Mouse (Mus musculus) hematopoietic stem cell, adult 5-6 weeks (primary cell): ENCODE data around the gene H2-T24. TPM values are rescaled to one million over a fixed set of nuclear protein-coding genes. Genes with fewer than 3 reads are reported as not detected.
"Not testable (repeated sequence)": the region's sequence is repeated elsewhere in the genome, so short reads cannot be mapped to it uniquely, and the experiment has no call there.

Experiments used
- ATAC-seq, 2 experiments: fragments of 125-278 bp in 1 of 2; replicated peaks in 1 of 2; 2 replicates each; pipeline ENCODE4 v1.8.0; 2016 to 2017; ENCODE audit warnings: inconsistent platforms in 2 of 2, mild to moderate bottlenecking in 2 of 2, moderate number of reproducible peaks in 2 of 2, low read depth in 1 of 2, moderate TSS enrichment in 1 of 2; ENCODE audit not compliant: low FRiP score in 2 of 2, poor library complexity in 2 of 2, severe bottlenecking in 2 of 2, insufficient read depth in 1 of 2, low TSS enrichment in 1 of 2
- total RNA-seq: library from RNA; stranded (forward); fragments of 172-1452, 232-1000 nt; gene quantifications from 2 replicates; pipeline ENCODE4 v1.2.3, GENCODE M21; 2017

H2-T24 gene
- total RNA-seq, 1 experiment from 2014 or later: 16.8 TPM

DNA sequence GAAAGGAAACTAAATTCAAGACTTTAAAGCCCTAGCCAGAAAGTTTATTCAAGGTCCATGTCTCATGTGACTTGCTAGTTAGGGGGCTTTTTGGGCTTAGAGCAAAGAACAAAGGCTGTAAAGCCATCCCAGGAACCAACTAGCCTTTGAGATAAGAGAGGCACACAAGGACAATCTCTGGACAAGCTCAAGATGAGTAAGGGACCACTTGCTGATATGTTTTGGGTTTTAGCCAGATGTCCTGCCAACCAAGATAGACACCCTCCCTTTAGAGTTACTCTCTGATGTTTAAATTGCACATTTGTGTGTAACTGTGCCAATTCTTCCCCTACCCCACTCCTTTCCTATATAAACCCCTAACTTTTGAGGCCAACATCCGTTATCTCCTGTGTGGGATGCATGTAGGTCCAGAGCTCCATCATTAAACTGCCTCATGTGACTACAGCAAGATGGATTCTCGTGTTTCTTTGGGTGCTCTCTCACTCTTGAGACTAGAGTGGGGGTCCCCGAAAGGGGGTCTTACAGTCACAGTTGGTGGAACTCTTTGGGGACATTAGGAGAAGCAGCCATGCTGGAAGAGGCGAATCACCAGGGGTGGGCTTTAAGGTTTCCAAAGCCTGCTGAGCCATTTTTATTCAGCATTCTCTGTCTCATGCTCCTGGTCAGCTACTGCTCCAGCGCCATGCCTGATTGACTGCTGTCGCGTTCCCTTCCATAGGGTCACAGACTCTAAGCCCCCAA, 8.7 kb upstream of the H2-T24 start:
- ATAC-seq: no peak

- no peak for ATAC-seq
These were observed 7.3 kb upstream of the H2-T24 start for GRCm38 (mm10) chr17:36027663-36028062.

- ATAC-seq: no peak
These were observed 5.5 kb upstream of the H2-T24 start for GRCm38 (mm10) chr17:36025901-36026300.

- ATAC-seq: no peak
These were observed 4.8 kb upstream of the H2-T24 start for GRCm38 (mm10) chr17:36025197-36025596.

DNA sequence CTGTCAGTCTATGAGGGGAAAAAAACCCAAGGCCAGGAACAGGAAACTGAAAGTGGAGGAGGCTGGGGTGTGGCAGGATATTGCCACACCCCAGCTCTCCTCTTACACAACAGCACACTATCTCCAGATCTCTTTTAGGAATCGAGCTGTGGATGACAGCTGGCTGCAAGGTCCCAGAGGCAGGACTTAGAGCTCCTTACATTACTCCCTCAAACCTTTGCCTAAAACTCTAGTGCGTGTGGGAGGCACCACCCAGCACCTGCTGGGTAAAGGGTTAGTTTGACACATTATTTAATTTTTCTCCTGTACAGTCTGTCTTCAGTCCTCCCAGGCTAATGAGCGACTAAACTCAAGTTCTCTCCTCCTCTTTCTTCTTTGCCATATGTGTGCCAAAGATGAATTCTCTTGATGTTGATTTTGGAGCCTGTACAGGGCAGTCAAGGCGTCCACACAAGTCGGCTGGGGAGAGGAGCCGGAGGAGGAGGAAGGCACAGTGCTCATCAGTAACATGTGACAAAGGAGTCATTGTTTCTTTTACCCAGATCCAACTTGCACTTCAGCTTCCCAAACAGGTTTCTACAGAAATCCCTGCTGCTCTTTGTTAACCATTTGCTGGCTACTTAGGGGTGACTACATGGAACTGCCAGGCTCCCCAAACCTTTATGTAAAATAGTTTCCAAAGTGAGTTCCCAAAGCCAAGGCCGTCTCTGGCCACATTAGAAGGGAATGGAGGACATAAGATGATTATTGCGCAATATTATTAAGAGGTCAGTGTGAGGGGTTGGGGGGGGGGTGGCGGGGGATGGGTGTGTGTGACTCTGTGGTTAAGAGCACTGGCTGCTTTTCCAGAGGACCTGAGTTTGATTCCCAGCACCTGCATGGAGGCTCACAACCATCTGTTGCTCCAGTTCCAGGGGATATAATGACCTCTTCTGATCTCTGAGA, 3.6 kb upstream of the H2-T24 start:
- ATAC-seq: peak; percentile 20 to 37; a peak in 2 of 4 replicates

GRCm38 (mm10) chr17:36022922-36023321, 2.6 kb upstream of the H2-T24 start:
- ATAC-seq: no peak

GRCm38 (mm10) chr17:36022098-36022497, 1.7 kb upstream of the H2-T24 start:
- no peak for ATAC-seq

DNA sequence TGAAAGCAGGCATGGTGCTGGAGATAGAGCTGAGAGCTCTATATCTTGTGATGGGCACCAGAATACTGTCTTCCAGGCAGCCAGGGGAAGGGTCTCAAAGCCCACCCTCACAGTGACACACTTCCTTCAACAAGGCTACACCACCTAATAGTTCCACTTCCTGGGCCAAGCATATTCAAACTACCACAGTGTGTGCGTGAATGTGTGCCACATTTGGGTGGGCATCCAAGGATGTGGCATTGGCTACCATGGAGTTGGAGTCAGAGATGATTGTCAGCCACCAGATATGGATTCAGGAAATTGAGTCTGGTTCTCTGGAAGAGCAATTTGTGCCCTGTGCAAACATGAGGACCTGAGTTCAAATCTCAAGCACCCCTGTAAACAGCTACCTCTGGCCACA, 949 bp upstream of the H2-T24 start:
- no peak for ATAC-seq

DNA sequence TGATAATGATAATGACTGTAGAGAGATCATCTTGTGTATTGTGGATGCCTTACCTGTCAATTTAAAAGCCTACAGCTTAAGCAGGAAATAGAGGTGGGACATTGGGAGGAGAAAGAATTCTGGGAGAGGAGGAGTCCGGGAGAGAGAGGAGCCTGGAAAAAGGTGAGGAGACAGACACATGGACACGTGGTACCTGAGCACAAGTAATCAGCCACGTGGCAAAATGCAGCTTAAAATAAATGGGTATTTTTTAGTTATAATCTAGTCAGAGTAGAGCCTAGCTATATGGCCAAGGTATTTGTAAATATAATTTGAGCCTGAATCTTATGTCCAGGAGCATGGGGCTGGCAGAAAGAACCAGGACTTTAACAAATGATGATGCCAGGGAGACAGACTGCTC, 841 bp downstream of the H2-T24 start:
- no peak for ATAC-seq

DNA sequence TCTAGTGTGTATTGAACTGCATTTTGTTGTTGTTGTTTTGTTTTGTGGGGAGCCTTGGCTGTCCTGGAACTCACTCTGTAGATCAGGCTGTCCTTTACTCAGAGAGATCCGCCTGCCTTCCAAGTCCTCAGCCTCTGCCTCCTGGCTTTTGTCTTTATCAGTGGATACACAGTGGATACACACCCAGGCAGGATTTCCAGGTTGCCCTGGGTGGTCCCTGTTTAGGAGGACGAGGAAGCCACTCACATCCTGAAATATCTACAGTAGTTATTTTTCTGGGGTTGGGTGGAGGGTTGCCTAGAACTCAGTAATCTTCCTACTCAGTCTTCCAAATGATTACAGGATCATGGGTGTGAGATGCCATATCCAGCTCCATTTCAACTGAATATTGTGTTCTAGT, 1.4 kb downstream of the H2-T24 start:
- no peak for ATAC-seq

DNA sequence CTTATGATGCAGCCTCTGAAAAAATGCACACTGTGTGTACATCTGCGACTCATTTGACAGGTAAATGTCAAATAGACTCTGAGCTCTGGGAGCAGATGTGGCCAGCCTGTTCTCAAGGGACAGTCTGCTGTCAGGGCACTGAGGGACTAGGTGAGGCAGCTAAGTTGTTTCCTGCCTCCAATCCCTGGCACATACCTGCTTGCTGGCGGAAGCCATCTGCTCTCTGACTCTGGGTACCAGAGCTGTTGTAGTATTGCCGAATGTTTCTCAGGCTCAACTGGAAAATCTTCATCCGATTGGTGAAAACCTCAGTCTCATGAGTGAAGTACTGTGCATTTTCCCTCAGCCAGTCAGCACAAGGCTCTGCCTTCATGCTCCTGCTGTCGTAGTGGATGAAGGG, 3.3 kb downstream of the H2-T24 start:
- no peak for ATAC-seq

- no peak for ATAC-seq
These were observed 5.4 kb downstream of the H2-T24 start for GRCm38 (mm10) chr17:36014977-36015376.

DNA sequence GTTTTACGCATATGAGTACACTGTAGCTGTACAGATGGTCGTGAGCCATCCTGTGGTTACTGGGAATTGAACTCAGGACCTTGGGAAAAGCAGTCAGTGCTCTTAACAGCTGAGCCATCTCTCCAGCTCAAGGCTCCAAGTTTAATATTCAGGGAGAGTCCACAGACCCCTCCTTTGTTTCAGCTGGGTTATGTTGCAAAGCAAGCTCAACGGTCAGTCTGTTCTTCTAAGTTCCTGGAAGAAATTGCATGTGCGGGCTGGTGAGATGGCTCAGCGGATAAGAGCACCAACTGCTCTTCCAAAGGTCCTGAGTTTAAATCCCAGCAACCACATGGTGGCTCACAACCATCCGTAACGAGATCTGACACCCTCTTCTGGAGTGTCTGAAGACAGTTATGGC, 16.0 kb downstream of the H2-T24 start:
- ATAC-seq: not testable (repeated sequence)

DNA sequence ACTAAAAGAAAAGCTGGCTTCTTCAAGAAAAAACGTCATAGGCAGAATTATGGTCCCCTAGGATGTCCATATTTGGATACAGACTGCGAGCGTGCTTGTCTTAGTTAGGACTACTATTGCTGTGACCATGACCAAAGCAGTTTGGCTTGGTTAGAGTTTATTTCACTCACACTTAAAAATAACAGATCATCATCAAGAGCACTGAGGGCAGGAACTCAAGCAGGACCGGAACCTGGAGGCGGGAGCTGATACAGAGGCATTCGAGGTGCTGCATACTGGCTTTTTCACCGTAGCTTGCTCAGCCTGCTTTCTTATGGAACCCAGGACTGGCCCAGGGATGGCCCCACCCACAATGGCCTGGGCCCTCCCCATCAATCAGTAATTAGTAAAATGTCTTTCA, 17.0 kb downstream of the H2-T24 start:
- no peak for ATAC-seq

DNA sequence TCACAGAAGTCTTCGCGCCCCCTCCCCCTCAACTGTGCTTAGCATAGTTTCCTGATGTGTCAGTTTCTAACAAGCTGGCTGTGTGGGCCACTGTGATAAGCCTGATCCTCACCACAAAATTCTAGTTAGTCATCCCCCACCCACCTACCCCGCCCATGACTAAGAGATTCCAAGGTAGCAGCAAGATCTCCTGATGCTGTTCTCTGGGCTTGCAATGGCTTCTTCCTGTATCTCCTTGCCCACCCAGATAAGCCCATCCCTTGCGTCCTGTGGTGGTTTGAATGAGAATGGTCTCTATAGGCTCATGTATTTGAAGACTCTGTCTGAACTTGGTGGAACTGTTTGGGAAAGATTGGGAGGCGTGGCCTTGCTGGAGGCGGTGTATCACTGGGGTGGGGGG, 18.4 kb downstream of the H2-T24 start:
- ATAC-seq: peak; percentile 33 to 51

DNA sequence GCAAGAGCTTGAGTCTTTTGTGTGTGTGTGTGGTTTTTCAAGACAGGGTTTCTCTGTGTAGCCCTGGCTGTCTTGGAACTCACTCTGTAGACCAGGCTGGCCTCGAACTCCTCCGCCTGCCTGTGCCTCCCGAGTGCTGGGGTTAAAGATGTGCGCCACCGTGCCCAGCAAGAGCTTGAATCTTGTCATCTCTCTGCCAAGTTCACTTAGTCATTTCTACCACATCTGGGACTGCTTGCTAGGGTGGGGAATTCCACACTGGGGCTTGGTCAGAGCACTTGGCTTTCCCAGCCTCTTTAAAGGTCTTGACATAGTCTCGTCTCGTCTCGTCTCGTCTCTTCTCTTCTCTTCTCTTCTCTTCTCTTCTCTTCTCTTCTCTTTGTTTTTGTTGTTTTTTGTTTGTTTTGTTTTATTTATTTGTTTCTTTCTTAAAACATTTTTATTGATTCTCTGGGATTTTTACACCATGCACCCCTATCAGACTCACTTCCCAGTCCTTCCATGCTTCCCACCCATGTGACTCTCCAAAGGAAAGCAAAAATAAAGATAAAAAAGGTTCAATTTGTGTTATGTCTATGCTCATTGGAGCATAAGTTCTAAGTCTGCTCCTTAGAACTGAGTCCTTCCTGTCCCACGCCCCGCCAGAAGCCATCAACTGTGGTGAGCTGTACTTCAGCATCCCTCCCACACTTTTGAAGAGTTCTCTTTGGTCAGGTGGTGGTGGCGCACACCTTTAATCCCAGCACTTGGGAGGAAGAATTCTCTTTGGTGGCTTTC, 19.1 kb downstream of the H2-T24 start:
- ATAC-seq: no peak

- no peak for ATAC-seq
These were observed 20.0 kb downstream of the H2-T24 start for GRCm38 (mm10) chr17:36000349-36000748.

GRCm38 (mm10) chr17:35999356-35999755, 21.0 kb downstream of the H2-T24 start:
- peak; percentile 13 to 40; a peak in 2 of 4 replicates for ATAC-seq
